Mouse (Mus musculus) testis, adult 2 months (tissue): ENCODE measurements around the gene Gm10428. TPM values are rescaled to one million over a fixed set of nuclear protein-coding genes. Genes with fewer than 3 reads are reported as not detected.
A peak's percentile ranks its signal among the peaks of the same experiment; 100 is the strongest.

Source experiments
- H3K27ac ChIP-seq: fragments of 200-500 bp; 2 replicates; pipeline ENCODE4 v1.5.1; 2012; ENCODE audit warnings: low read depth, low read length; ENCODE audit not compliant: control insufficient read depth, insufficient read depth
- H3K27me3 ChIP-seq: fragments of 200-500 bp; 2 replicates; pipeline ENCODE4 v1.6.1; 2012; ENCODE audit warnings: mild to moderate bottlenecking, low read length, moderate library complexity; ENCODE audit not compliant: control insufficient read depth, insufficient read depth
- H3K36me3 ChIP-seq: fragments of 200-500 bp; 2 replicates; pipeline ENCODE4 v1.6.1; 2012; ENCODE audit warnings: mild to moderate bottlenecking, low read length; ENCODE audit not compliant: control insufficient read depth, insufficient read depth
- H3K4me1 ChIP-seq: fragments of 200-500 bp; 2 replicates; pipeline ENCODE4 v1.6.1; 2012; ENCODE audit warnings: low read length; ENCODE audit not compliant: control insufficient read depth, insufficient read depth
- H3K4me3 ChIP-seq: fragments of 200-500 bp; 2 replicates; pipeline ENCODE4 v1.5.1; 2012; ENCODE audit warnings: low read depth, mild to moderate bottlenecking, low read length, moderate library complexity, mixed read lengths; ENCODE audit not compliant: control insufficient read depth
- CTCF ChIP-seq: fragments of 200-500 bp; IDR thresholded peaks from 2 replicates; pipeline ENCODE4 v1.5.1; 2012; ENCODE audit warnings: low read depth, mild to moderate bottlenecking, inconsistent platforms, low read length, moderate library complexity; ENCODE audit not compliant: control insufficient read depth, insufficient read depth, insufficient replicate concordance
- POLR2A ChIP-seq: fragments of 200-500 bp; IDR thresholded peaks from 2 replicates; pipeline ENCODE4 v1.6.1; 2012; ENCODE audit warnings: low read depth, mild to moderate bottlenecking, inconsistent platforms, low read length, moderate library complexity; ENCODE audit not compliant: control insufficient read depth
- polyA plus RNA-seq: library from polyadenylated mRNA; depleted of rRNA; stranded (reverse); fragments of >200 nt; gene quantifications from 2 replicates; pipeline ENCODE4 v1.2.3, GENCODE M21; 2012

The Gm10428 gene
- polyA plus RNA-seq, 1 experiment, result not detected

DNA sequence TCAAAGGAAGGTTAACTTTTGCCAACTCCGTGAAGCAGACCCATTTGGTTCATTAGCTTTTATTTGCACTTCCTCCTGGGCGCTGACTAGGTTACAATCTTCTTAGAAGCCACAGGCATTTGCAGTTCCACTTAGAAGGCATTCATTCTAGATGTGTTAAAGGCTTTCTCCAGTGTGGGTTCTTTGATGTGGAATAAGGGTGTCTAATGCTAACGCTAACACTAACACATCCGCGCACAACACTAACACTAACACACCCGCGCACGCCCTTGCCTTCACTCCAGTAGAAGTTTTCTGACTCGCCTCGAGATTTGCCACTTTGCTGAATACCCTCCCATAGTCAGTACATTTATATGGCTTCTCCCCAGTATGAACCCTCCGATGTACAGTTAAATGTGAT, 709 bp upstream of the Gm10428 start:
- Histone ChIP-seq H3K27me3 (no peaks in the 10 kb centered on the region), H3K27ac (no peak overlapping the region), H3K4me1 (peaks cover 2% of the 10 kb centered on the region), H3K36me3 (no peaks in the 10 kb centered on the region), H3K4me3 (no peak overlapping the region)
- no peak for TF ChIP-seq POLR2A
- no peak for TF ChIP-seq CTCF

DNA sequence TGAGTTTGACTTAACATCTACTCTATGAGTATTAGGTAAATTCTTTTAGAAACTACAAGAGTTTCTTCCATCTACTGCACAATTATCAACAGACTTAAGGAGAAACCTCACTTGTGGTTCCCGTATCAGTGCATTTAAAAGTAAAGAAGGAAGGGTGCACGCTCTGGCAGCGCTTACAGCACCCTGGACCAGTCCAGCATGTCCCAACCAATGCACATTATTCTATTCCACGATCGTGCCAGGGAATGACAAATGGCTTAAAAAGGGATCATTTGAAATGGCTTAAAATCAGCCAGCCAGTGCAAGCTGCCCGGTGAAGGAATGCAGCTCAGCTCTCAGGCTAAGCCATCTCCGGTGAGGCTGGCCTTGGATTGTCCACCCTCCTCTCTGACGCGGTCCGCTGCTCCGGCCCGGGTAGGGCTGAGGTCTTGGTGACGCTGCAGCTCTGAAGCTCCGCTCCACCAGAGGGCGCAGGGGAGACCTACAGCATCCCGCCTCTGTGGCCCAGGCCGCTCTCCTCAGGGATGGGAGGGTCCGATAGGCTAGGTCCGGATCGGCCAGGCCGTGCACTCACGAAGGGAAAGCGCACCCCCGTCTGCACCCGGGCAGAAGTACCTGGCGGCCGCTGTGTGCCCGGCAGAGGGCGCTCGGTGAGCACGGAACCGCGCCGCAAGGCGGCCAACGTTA, 3.7 kb downstream of the Gm10428 start:
- TF ChIP-seq POLR2A (peak; percentile 37), CTCF (peak; percentile 65)
- H3K36me3 ChIP-seq, result no peaks in the 10 kb centered on the region

DNA sequence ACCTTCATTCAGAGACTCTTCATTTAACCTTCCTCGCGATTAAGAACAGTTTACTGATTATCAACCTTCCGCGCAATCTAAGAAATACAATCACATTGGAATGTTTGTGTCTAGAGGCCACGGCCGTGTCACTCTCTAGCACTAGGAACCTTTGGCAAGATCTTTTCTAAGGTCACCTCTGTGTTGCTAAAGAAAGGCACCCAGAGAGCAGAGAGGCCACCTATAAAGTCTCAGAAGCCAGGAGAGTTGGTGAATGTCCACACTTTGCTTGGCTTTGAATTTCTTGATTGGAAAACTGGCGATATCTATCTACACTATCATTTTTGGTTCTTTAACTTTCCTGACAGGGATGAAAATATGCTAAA, 4.2 kb downstream of the Gm10428 start:
- H3K27me3 ChIP-seq, result no peaks in the 10 kb centered on the region
- peak overlapping the region; percentile 86 for H3K4me3 ChIP-seq
- no peak overlapping the region for H3K27ac ChIP-seq
- H3K36me3 ChIP-seq, result no peaks in the 10 kb centered on the region
- H3K4me1 ChIP-seq, result no peaks in the 10 kb centered on the region; the same call in none of the 2 replicates
- TF ChIP-seq CTCF (no peak), POLR2A (no peak)

More for the DNA sequence above, 3.7 kb downstream of the Gm10428 start:
- no peaks in the 10 kb centered on the region; the same call in none of the 2 replicates for H3K4me1 ChIP-seq
- peak overlapping the region; percentile 86 for H3K4me3 ChIP-seq
- no peaks in the 10 kb centered on the region for H3K27me3 ChIP-seq
- H3K27ac ChIP-seq, result no peak overlapping the region

DNA sequence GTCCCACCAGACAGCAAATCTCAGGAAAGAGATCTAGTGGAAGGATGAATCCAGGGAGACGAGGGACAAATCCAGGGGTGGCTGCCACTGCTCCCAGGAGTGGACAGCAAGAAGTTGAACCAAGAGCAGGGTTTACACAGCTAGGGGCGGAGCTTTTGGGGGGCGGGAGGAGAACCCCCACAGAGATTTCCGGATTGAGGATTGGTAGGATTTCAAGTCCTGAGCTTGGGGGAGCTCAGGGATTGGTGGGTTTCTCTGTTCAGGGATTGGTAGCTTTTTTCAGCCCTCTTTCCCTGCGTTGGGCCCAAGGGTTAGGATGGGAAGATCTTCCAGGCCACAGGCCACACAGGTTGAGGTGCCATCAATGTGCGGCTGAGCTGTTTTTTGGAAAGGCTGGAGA, 5.0 kb downstream of the Gm10428 start:
- Histone ChIP-seq H3K4me1 (no peaks in the 10 kb centered on the region; the same call in none of the 2 replicates), H3K27ac (no peak overlapping the region), H3K36me3 (no peaks in the 10 kb centered on the region), H3K27me3 (no peaks in the 10 kb centered on the region), H3K4me3 (peak overlapping the region; percentile 86)
- TF ChIP-seq CTCF (no peak), POLR2A (no peak)

DNA sequence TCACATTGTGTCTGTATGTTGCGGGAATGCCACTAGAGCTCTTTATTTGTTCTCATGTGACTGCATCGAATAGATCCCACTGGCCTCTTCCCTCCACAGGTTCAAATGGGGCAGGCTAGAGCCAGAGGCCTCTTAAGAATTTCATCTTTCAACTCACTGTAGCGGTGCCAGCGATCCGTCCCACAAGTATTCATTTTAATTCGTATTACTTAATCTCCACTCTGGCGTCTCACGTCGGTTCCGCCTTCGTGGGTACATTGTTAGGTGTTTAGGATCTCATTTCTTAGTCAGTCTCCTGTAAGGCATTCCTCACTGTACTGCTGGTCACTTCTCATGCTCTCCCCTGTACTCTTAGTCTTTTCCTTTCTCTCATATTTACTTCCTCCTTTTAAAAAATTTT, 5.6 kb downstream of the Gm10428 start:
- TF ChIP-seq CTCF (no peak), POLR2A (no peak)
- Histone ChIP-seq H3K27me3 (no peaks in the 10 kb centered on the region), H3K4me3 (peak overlapping the region; percentile 86), H3K4me1 (no peaks in the 10 kb centered on the region; the same call in none of the 2 replicates), H3K36me3 (no peaks in the 10 kb centered on the region), H3K27ac (no peak overlapping the region)

DNA sequence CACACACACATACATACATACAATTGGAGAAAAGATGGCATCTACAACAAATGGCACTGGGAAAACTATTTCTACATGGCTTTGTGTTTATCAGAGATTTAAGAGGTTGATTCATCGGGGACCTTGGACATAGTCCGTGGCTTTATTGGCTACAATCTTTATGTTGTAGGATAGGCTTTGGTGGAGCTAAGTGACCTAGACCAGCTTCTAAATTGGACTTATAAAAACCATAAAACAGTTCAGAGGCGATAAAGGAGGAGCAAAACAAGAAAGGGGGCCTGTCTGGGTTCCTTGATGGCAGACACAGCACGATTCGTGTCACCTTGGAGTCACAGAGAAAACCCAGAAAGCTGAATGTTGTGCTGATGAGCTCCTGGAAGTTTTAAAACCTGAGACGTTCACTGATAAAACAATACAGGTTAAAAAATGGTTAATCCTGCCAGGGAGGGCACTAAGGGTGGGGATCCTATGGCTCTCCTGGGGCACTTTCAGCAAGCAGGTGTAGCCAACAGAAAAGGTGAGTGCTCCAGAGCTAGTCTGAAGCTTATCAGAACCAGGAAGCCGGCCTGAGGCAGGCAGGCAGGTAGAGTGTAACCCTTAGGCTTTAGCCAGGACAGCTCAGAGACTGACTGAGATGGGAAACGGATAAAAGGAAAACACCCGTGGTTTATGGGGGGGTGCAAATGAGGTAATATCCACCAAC, 8.0 kb downstream of the Gm10428 start:
- Histone ChIP-seq H3K4me1 (no peaks in the 10 kb centered on the region; the same call in none of the 2 replicates), H3K4me3 (no peak overlapping the region), H3K27me3 (no peaks in the 10 kb centered on the region), H3K36me3 (no peaks in the 10 kb centered on the region), H3K27ac (no peak overlapping the region)
- TF ChIP-seq POLR2A, result no peak
- TF ChIP-seq CTCF, result no peak

DNA sequence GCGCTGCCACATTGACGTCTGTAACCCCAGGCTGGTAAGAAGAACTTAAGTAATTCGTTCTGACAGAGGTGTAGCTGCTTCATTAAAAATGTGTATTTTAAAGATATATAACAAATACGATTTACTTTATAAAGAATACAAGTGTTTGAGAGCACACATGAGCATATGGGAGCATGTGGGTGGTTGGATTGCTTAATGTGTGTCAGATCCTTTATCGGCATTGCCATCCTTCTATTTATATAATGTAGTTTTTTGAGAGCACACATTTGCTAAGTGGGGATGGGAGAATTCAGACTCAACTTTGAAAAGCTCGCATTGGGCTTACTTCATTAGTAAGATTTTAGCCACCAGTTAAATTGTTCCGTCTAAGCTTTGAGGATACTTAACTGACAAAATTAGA, 23.6 kb downstream of the Gm10428 start:
- H3K36me3 ChIP-seq, result peaks cover 2% of the 10 kb centered on the region
- no peaks in the 10 kb centered on the region for H3K4me1 ChIP-seq
- H3K27ac ChIP-seq, result no peak overlapping the region
- H3K27me3 ChIP-seq, result no peaks in the 10 kb centered on the region
- H3K4me3 ChIP-seq, result no peak overlapping the region
- TF ChIP-seq POLR2A, result no peak
- no peak for TF ChIP-seq CTCF
